Mouse (Mus musculus) kidney, embryonic 16.5 days (tissue): ENCODE measurements at regions not wholly inside any gene's neighbourhood (a gene's known extent, or its start where the extent isn't known, plus 50 kb on each side); places are given as distances from the start of the nearest gene placed in this dataset.

Experiments used
- ATAC-seq: fragments of 200-750 bp; cut with Nextera tagmentation; 2 replicates; pipeline ENCODE4 v1.8.0; 2017; ENCODE audit warnings: moderate TSS enrichment; ENCODE audit not compliant: low FRiP score, low TSS enrichment
- H3K27ac ChIP-seq: fragments of 300-500 bp; sonication (generic); 2 replicates; pipeline ENCODE4 v1.5.1; 2014; ENCODE audit warnings: low read length
- H3K27me3 ChIP-seq: fragments of 300-500 bp; sonication (generic); 2 replicates; pipeline ENCODE4 v1.6.1; 2014; ENCODE audit warnings: low read length, control low read depth, mixed read lengths; ENCODE audit not compliant: insufficient read depth
- H3K36me3 ChIP-seq: fragments of 300-500 bp; sonication (generic); 2 replicates; pipeline ENCODE4 v1.6.1; 2014; ENCODE audit warnings: low read length, control low read depth, mixed read lengths; ENCODE audit not compliant: insufficient read depth
- H3K4me1 ChIP-seq: fragments of 300-500 bp; sonication (generic); 2 replicates; pipeline ENCODE4 v1.6.1; 2014; ENCODE audit warnings: low read length, control low read depth, mixed read lengths; ENCODE audit not compliant: insufficient read depth
- H3K4me2 ChIP-seq: fragments of 300-500 bp; sonication (generic); replicated peaks from 2 replicates; pipeline ENCODE4 v1.6.1; 2014; ENCODE audit warnings: low read depth, low read length
- H3K4me3 ChIP-seq: fragments of 300-500 bp; sonication (generic); 2 replicates; pipeline ENCODE4 v1.5.1; 2014; ENCODE audit warnings: mild to moderate bottlenecking, low read length
- H3K9ac ChIP-seq: fragments of 300-500 bp; sonication (generic); replicated peaks from 2 replicates; pipeline ENCODE4 v1.6.1; 2014; ENCODE audit warnings: low read length
- H3K9me3 ChIP-seq: fragments of 300-500 bp; sonication (generic); 2 replicates; pipeline ENCODE4 v1.6.1; 2016; ENCODE audit warnings: low read length, control low read depth
- WGBS: fragments of 180-500 bp; shearing (Covaris S2); extraction: QIAGEN DNeasy Blood & Tissue Kit; methylation state at CpG from one replicate; pipeline ENCODE4 v1.1.7; 2014; 5-methylcytosine and 5-hydroxymethylcytosine counted together

DNA sequence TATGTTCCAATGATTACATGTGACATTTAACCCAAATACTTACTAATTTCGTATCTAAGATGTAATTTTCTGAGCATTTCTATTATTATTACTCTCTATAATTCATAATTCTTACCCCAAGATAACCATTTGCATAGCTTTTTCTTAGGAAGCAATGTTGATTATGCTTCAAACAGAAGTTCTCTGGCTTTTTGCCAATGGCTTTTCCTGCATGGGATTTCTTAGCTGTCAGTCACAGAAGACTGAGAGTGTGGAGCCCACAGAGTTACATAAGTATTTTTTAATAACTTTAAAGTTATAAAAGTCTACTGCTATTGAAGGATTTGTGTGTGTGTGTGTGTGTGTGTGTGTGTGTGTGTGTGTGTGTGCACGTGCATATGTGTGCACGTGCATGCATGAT is 1020.4 kb upstream of the Sel1l start:
- H3K9ac ChIP-seq = no peak overlapping the region
- H3K4me2 ChIP-seq = no peak overlapping the region
- H3K4me3 ChIP-seq = no peak overlapping the region
- 64% methylated on average over 3 of the region's 3 CpGs for WGBS
- H3K27ac ChIP-seq = no peak overlapping the region
- H3K9me3 ChIP-seq = no peaks in the 10 kb centered on the region
- H3K27me3 ChIP-seq = no peaks in the 10 kb centered on the region
- no peaks in the 10 kb centered on the region for H3K4me1 ChIP-seq
- no peak for ATAC-seq
- no peaks in the 10 kb centered on the region for H3K36me3 ChIP-seq

- Histone ChIP-seq H3K27ac (no peak overlapping the region), H3K4me2 (no peak overlapping the region), H3K9ac (no peak overlapping the region), H3K4me3 (no peak overlapping the region), H3K27me3 (no peaks in the 10 kb centered on the region), H3K36me3 (no peaks in the 10 kb centered on the region), H3K9me3 (no peaks in the 10 kb centered on the region), H3K4me1 (no peaks in the 10 kb centered on the region)
- ATAC-seq = no peak
- WGBS = 79% methylated on average over 10 of the region's 10 CpGs
These were observed 974.3 kb upstream of the Sel1l start for GRCm38 (mm10) chr12:92823090-92823786.

DNA sequence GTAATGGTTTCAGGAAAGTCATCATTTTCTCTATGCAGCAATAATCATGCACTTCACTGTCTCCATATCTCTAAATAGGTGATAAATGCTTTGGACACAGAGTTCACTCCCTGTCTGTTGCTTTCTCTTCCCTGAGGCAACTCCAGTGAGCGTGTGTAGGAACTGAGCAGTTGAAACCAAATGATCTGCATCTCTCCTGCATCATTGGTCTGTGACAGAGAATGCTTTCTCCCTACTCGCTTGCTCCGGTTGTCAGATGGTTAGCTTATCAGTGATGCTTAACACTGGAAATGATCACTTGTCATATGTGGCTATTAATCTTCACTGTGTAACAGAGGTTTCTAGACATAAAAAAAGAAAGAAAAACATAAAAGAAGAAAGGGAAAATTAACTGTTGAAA is 969.7 kb upstream of the Sel1l start:
- WGBS = 25% methylated on average over 3 of the region's 3 CpGs
- no peak overlapping the region for H3K4me3 ChIP-seq
- ATAC-seq = 0 out of 2 replicates have a peak, but pooled peaks have one; percentile 51

GRCm38 (mm10) chr12:92801121-92801520 is 952.2 kb upstream of the Sel1l start:
- Histone ChIP-seq H3K4me1 (no peaks in the 10 kb centered on the region), H3K27me3 (no peaks in the 10 kb centered on the region), H3K9me3 (no peaks in the 10 kb centered on the region), H3K4me2 (no peak overlapping the region), H3K36me3 (no peaks in the 10 kb centered on the region), H3K4me3 (no peak overlapping the region), H3K27ac (no peak overlapping the region), H3K9ac (no peak overlapping the region)
- WGBS = 87% methylated on average over 1 of the region's 1 CpGs
- no peak for ATAC-seq

More for the DNA sequence above, 969.7 kb upstream of the Sel1l start:
- Histone ChIP-seq H3K9me3 (no peaks in the 10 kb centered on the region), H3K27me3 (no peaks in the 10 kb centered on the region), H3K4me2 (no peak overlapping the region), H3K9ac (no peak overlapping the region), H3K36me3 (no peaks in the 10 kb centered on the region), H3K27ac (no peak overlapping the region), H3K4me1 (no peaks in the 10 kb centered on the region)

- no peaks in the 10 kb centered on the region for H3K4me1 ChIP-seq
- no peak for ATAC-seq
- H3K27me3 ChIP-seq = no peaks in the 10 kb centered on the region
- H3K9me3 ChIP-seq = no peaks in the 10 kb centered on the region
- H3K36me3 ChIP-seq = no peaks in the 10 kb centered on the region
- no peak overlapping the region for H3K9ac ChIP-seq
- H3K4me2 ChIP-seq = no peak overlapping the region
- no peak overlapping the region for H3K27ac ChIP-seq
- WGBS = 84% methylated on average over 1 of the region's 1 CpGs
- no peak overlapping the region for H3K4me3 ChIP-seq
These were observed 934.4 kb upstream of the Sel1l start for GRCm38 (mm10) chr12:92783362-92783761.

GRCm38 (mm10) chr12:92779695-92780292 is 930.8 kb upstream of the Sel1l start:
- no peak for ATAC-seq
- H3K27ac ChIP-seq = no peak overlapping the region
- no peaks in the 10 kb centered on the region for H3K9me3 ChIP-seq
- no peaks in the 10 kb centered on the region for H3K36me3 ChIP-seq
- H3K4me1 ChIP-seq = no peaks in the 10 kb centered on the region
- H3K4me2 ChIP-seq = no peak overlapping the region
- H3K27me3 ChIP-seq = no peaks in the 10 kb centered on the region
- no peak overlapping the region for H3K9ac ChIP-seq
- H3K4me3 ChIP-seq = no peak overlapping the region
- WGBS = 93% methylated on average over 3 of the region's 3 CpGs

DNA sequence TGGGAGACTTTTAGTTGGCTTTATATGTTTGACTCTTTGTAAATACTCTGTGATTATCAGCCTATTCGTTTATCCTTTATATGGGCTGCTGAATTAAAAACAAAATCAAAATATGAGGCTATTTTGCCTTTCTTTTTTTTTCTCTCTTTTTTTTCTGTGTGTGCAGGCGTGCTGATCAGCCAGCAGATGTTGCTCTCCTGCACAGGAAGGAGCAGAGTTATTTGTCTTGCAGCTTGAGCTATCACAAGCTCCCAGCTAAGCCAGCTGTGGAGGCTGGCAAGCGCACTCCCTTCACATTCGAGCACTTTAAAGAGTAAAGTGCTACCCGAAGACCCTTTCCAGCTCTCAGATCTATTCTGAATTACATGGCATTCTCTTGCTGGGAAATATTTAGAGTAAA is 926.7 kb upstream of the Sel1l start:
- 56% methylated on average over 5 of the region's 5 CpGs for WGBS
- Histone ChIP-seq H3K27me3 (no peaks in the 10 kb centered on the region), H3K4me3 (no peak overlapping the region), H3K4me2 (no peak overlapping the region), H3K4me1 (no peaks in the 10 kb centered on the region), H3K9ac (no peak overlapping the region), H3K36me3 (no peaks in the 10 kb centered on the region), H3K27ac (no peak overlapping the region), H3K9me3 (no peaks in the 10 kb centered on the region)
- ATAC-seq = no peak

GRCm38 (mm10) chr12:92748576-92748975 is 899.6 kb upstream of the Sel1l start:
- no peak overlapping the region for H3K27ac ChIP-seq
- no peak overlapping the region for H3K9ac ChIP-seq
- no peaks in the 10 kb centered on the region for H3K36me3 ChIP-seq
- H3K9me3 ChIP-seq = no peaks in the 10 kb centered on the region
- WGBS = 88% methylated on average over 1 of the region's 1 CpGs
- ATAC-seq = no peak
- H3K4me3 ChIP-seq = no peak overlapping the region
- no peak overlapping the region for H3K4me2 ChIP-seq
- no peaks in the 10 kb centered on the region for H3K4me1 ChIP-seq
- H3K27me3 ChIP-seq = no peaks in the 10 kb centered on the region

DNA sequence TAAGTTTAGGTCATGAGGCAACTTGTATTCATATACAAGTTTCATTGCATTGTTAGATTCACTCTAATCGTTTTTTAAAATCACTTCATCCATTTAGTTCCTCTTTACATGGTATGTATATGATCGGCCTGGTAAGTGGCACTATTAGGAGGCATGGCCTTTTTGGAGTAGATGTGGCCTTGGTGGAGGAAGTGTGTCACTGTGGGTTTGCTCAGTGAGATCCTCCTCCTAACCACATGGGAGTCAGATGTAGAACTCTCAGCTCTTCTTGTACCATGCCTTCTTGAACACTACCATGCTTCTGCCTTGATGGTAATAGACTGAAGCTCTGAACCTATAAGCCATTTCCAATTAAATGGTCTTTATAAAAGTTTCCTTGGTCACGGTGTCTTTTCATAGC is 891.9 kb upstream of the Sel1l start:
- Histone ChIP-seq H3K27me3 (no peaks in the 10 kb centered on the region), H3K4me1 (no peaks in the 10 kb centered on the region), H3K9me3 (no peaks in the 10 kb centered on the region), H3K9ac (no peak overlapping the region), H3K4me3 (no peak overlapping the region), H3K4me2 (no peak overlapping the region), H3K27ac (no peak overlapping the region), H3K36me3 (no peaks in the 10 kb centered on the region)
- ATAC-seq = no peak
- WGBS = 88% methylated on average over 3 of the region's 3 CpGs

DNA sequence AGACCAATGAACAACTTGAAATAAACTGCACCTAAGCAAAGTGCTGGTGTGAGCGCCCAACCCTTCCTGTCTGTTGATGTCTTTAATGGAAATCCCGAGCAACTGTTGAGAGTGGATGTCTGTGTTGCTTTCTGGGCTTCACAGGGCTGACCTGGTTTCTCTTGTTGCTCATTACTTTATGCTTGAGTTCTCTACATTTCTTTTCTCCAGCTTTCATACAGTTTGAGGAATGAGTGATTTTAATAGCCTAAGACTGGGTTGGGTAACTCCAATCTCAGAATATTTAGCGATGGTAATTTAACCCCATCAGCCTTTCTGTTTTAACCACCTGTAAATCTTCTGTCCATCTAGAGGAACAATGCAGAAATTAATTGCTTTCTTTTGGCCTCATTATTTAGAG is 890.2 kb upstream of the Sel1l start:
- no peaks in the 10 kb centered on the region for H3K4me1 ChIP-seq
- WGBS = 66% methylated on average over 3 of the region's 3 CpGs
- no peaks in the 10 kb centered on the region for H3K9me3 ChIP-seq
- no peak overlapping the region for H3K4me2 ChIP-seq
- H3K4me3 ChIP-seq = no peak overlapping the region
- H3K9ac ChIP-seq = no peak overlapping the region
- no peak for ATAC-seq
- no peak overlapping the region for H3K27ac ChIP-seq
- no peaks in the 10 kb centered on the region for H3K27me3 ChIP-seq
- H3K36me3 ChIP-seq = no peaks in the 10 kb centered on the region
